Mouse (Mus musculus): ENCODE results near the gene Ppp6r2. TPM values are rescaled to one million over a fixed set of nuclear protein-coding genes. Genes with fewer than 3 reads are reported as not detected.

Ppp6r2 gene
- 10 to 100 TPM; 71.1 to 72.5 TPM for total RNA-seq (2021)
- long read RNA-seq, experiment 1, partial matches to known transcripts, result 3 of 19 reads
- long read RNA-seq, experiment 1, other reads (novel, unspliced or antisense), result 14 of 19 reads
- long read RNA-seq, experiment 2, partial matches to known transcripts, result 4 of 23 reads
- long read RNA-seq, experiment 2, other reads (novel, unspliced or antisense), result 16 of 23 reads

GRCm38 (mm10) chr15:89210915-89211715 lies at the start of gene Ppp6r2:
Gene Ppp6r2 (plus strand): TSS chr15:89211553.
- DNase-seq, result peak; percentile 89

GRCm38 (mm10) chr15:89165478-89165877 lies 45.9 kb upstream of the Ppp6r2 start:
- no peak for DNase-seq

GRCm38 (mm10) chr15:89168922-89169321 lies 42.4 kb upstream of the Ppp6r2 start:
- no peak for DNase-seq

GRCm38 (mm10) chr15:89169431-89169830 lies 41.9 kb upstream of the Ppp6r2 start:
- DNase-seq, result peak; percentile 82

GRCm38 (mm10) chr15:89170102-89170501 lies 41.3 kb upstream of the Ppp6r2 start:
- no peak for DNase-seq

- no peak for DNase-seq
These were observed 39.8 kb upstream of the Ppp6r2 start for GRCm38 (mm10) chr15:89171526-89172051.

- DNase-seq, result no peak
These were observed 38.9 kb upstream of the Ppp6r2 start for GRCm38 (mm10) chr15:89172276-89172935.

- no peak for DNase-seq
These were observed 38.1 kb upstream of the Ppp6r2 start for GRCm38 (mm10) chr15:89173024-89173905.

- DNase-seq, result peak; percentile 60
These were observed 37.5 kb upstream of the Ppp6r2 start for GRCm38 (mm10) chr15:89173906-89174214.

GRCm38 (mm10) chr15:89174889-89175339 lies 36.4 kb upstream of the Ppp6r2 start:
- no peak for DNase-seq

GRCm38 (mm10) chr15:89175411-89176155 lies 35.8 kb upstream of the Ppp6r2 start:
- DNase-seq, result no peak

GRCm38 (mm10) chr15:89177121-89177520 lies 34.2 kb upstream of the Ppp6r2 start:
- peak; percentile 65 for DNase-seq

- DNase-seq, result no peak
These were observed 33.6 kb upstream of the Ppp6r2 start for GRCm38 (mm10) chr15:89177576-89178259.

GRCm38 (mm10) chr15:89178260-89178860 lies 33.0 kb upstream of the Ppp6r2 start:
- DNase-seq, result no peak

GRCm38 (mm10) chr15:89178954-89179629 lies 32.3 kb upstream of the Ppp6r2 start:
- peak; percentile 68 for DNase-seq

GRCm38 (mm10) chr15:89179630-89179964 lies 31.8 kb upstream of the Ppp6r2 start:
- no peak for DNase-seq

GRCm38 (mm10) chr15:89180081-89180541 lies 31.2 kb upstream of the Ppp6r2 start:
- no peak for DNase-seq

- peak; percentile 86 for DNase-seq
These were observed 30.7 kb upstream of the Ppp6r2 start, which contains the start of gene Plxnb2 for GRCm38 (mm10) chr15:89180571-89181229. Gene Plxnb2 (minus strand): TSS chr15:89180788.
